Comparison of ENCODE assay signal across 20 mouse cellular contexts in the genomic region with DNA sequence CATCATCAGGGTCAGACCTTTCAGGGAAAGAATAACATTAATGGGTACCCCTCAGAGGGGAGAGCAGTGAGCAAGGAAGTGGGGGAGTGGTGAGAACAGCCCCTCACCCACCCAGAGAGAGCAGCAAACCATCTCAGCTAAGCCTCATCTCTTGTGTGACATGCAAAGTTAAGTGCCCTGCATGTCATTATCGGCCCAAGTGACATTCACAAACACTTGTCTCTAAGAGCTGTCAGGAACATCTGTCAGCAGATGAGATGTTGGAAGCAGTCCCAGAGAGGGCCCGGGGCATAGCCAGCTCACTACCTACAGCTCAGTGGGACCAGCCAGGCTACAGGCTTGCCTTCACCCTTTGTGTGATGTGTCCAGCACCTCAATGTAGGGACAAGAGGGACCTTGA.
DNase-seq lines count a peak whose midpoint lies in the region; ATAC-seq lines count a peak whose summit lies in the region.
"Had no signal": no experiment of that assay in that cellular context is flagged by ENCODE, and none has a peak within 500 bp of the region (broad histone marks: within the 10 kb centered on the region; RNA-seq: fewer than 3 reads in every experiment).

No protein-coding gene starts in this region.

- no peaks in the 10 kb centered on the region for H3K9me3 ChIP-seq in heart, embryonic 12.5 days (replicated peaks)
- H3K9me3 ChIP-seq in midbrain, embryonic 16.5 days (replicated peaks; ENCODE audit: control insufficient read depth, low read length, poor library complexity, severe bottlenecking): no peaks in the 10 kb centered on the region
- H3K9me3 ChIP-seq in midbrain, embryonic 10.5 days (replicated peaks): no peaks in the 10 kb centered on the region
- H3K9me3 ChIP-seq in hindbrain, embryonic 12.5 days (replicated peaks): no peaks in the 10 kb centered on the region
- no peaks in the 10 kb centered on the region for H3K9me3 ChIP-seq in kidney, embryonic 16.5 days (ENCODE audit: low read length)
- H3K9me3 ChIP-seq: embryonic facial prominence, embryonic 15.5 days; limb, embryonic 15.5 days; liver, embryonic 15.5 days; neural tube, embryonic 15.5 days had no signal

- H3K4me3 ChIP-seq in heart, embryonic 12.5 days: no peak overlapping the region
- H3K4me3 ChIP-seq in midbrain, embryonic 16.5 days (ENCODE audit: low read depth, low read length): no peak overlapping the region
- H3K4me3 ChIP-seq in midbrain, embryonic 10.5 days: no peak overlapping the region
- no peak overlapping the region for H3K4me3 ChIP-seq in hindbrain, embryonic 12.5 days
- no peak overlapping the region for H3K4me3 ChIP-seq in kidney, embryonic 16.5 days (ENCODE audit: low read length)
- H3K4me3 ChIP-seq: embryonic facial prominence, embryonic 15.5 days; layer of hippocampus, adult 2 months; limb, embryonic 15.5 days; liver, embryonic 15.5 days; neural tube, embryonic 15.5 days had no signal

- DNase-seq in heart, postnatal 4 days: peak; percentile 22
- DNase-seq in midbrain, embryonic 10.5 days (ENCODE audit: low spot score): no peak
- no peak for DNase-seq in kidney, postnatal 25 days
- DNase-seq: adrenal gland, adult 8-10 months; cerebellum, adult 9-11 months; kidney, postnatal 10 days; layer of hippocampus, postnatal 36 days; lung, postnatal 10 days; thymus, postnatal 25 days had no signal

- H3K27me3 ChIP-seq in heart, embryonic 12.5 days (replicated peaks): peaks cover 87% of the 10 kb centered on the region
- no peaks in the 10 kb centered on the region for H3K27me3 ChIP-seq in midbrain, embryonic 16.5 days (ENCODE audit: control insufficient read depth, insufficient read depth, low read depth, low read length)
- no peaks in the 10 kb centered on the region for H3K27me3 ChIP-seq in midbrain, embryonic 10.5 days (ENCODE audit: low read depth, poor library complexity, severe bottlenecking)
- no peaks in the 10 kb centered on the region for H3K27me3 ChIP-seq in hindbrain, embryonic 12.5 days
- H3K27me3 ChIP-seq in kidney, embryonic 16.5 days (ENCODE audit: insufficient read depth, low read length): no peaks in the 10 kb centered on the region
- H3K27me3 ChIP-seq: embryonic facial prominence, embryonic 15.5 days; limb, embryonic 15.5 days; liver, embryonic 15.5 days; neural tube, embryonic 15.5 days; Patski had no signal

- no peak overlapping the region for H3K27ac ChIP-seq in heart, embryonic 12.5 days (ENCODE audit: poor library complexity, severe bottlenecking)
- H3K27ac ChIP-seq in midbrain, embryonic 16.5 days (ENCODE audit: low read length): no peak overlapping the region
- no peak overlapping the region for H3K27ac ChIP-seq in midbrain, embryonic 10.5 days (replicated peaks)
- H3K27ac ChIP-seq in hindbrain, embryonic 12.5 days: no peak overlapping the region
- no peak overlapping the region for H3K27ac ChIP-seq in kidney, embryonic 16.5 days (ENCODE audit: low read length)
- H3K27ac ChIP-seq: embryonic facial prominence, embryonic 15.5 days; layer of hippocampus, adult 2 months; limb, embryonic 15.5 days; liver, embryonic 15.5 days; neural tube, embryonic 15.5 days had no signal

- 18% methylated on average over 2 of the region's 2 CpGs for WGBS in heart, embryonic 12.5 days
- 58% methylated on average over 2 of the region's 2 CpGs for WGBS in midbrain, embryonic 16.5 days
- WGBS in midbrain, embryonic 10.5 days: 81% methylated on average over 2 of the region's 2 CpGs
- WGBS in hindbrain, embryonic 12.5 days: 46% methylated on average over 2 of the region's 2 CpGs
- WGBS in kidney, embryonic 16.5 days: 29% methylated on average over 2 of the region's 2 CpGs

- ATAC-seq in heart, embryonic 12.5 days (ENCODE audit: insufficient number of reproducible peaks, low FRiP score): no peak
- ATAC-seq in midbrain, embryonic 16.5 days: 0 out of 2 replicates have a peak, but pooled peaks have one; percentile 56
- ATAC-seq in hindbrain, embryonic 12.5 days (ENCODE audit: low FRiP score): peak; percentile 35; the same call in 1 of the 2 replicates
- ATAC-seq in kidney, embryonic 16.5 days (ENCODE audit: low FRiP score, low TSS enrichment): no peak
- ATAC-seq: intestine, postnatal 0 days; Patski had no signal

- H3K36me3 ChIP-seq in heart, embryonic 12.5 days: no peaks in the 10 kb centered on the region
- H3K36me3 ChIP-seq in midbrain, embryonic 16.5 days (ENCODE audit: control insufficient read depth, insufficient read depth, low read length): no peaks in the 10 kb centered on the region
- H3K36me3 ChIP-seq in midbrain, embryonic 10.5 days: no peaks in the 10 kb centered on the region
- H3K36me3 ChIP-seq in hindbrain, embryonic 12.5 days: no peaks in the 10 kb centered on the region
- H3K36me3 ChIP-seq in kidney, embryonic 16.5 days (ENCODE audit: insufficient read depth, low read length): no peaks in the 10 kb centered on the region
- H3K36me3 ChIP-seq: embryonic facial prominence, embryonic 15.5 days; limb, embryonic 15.5 days; liver, embryonic 15.5 days; neural tube, embryonic 15.5 days had no signal

- H3K4me1 ChIP-seq in heart, embryonic 12.5 days (replicated peaks): 0 out of 2 replicates have a peak, but pooled peaks cover 3% of the 10 kb centered on the region
- H3K4me1 ChIP-seq in midbrain, embryonic 16.5 days (ENCODE audit: control insufficient read depth, insufficient read depth, low read length): no peaks in the 10 kb centered on the region
- H3K4me1 ChIP-seq in midbrain, embryonic 10.5 days: peaks cover 3% of the 10 kb centered on the region; the same call in 1 of the 2 replicates
- H3K4me1 ChIP-seq in hindbrain, embryonic 12.5 days: peaks cover 7% of the 10 kb centered on the region
- H3K4me1 ChIP-seq in kidney, embryonic 16.5 days (ENCODE audit: insufficient read depth, low read length): no peaks in the 10 kb centered on the region
- H3K4me1 ChIP-seq: embryonic facial prominence, embryonic 15.5 days; limb, embryonic 15.5 days; liver, embryonic 15.5 days; neural tube, embryonic 15.5 days had no signal

- no peak overlapping the region for H3K9ac ChIP-seq in heart, embryonic 12.5 days
- no peak overlapping the region for H3K9ac ChIP-seq in midbrain, embryonic 16.5 days (ENCODE audit: low read depth, low read length)
- H3K9ac ChIP-seq in hindbrain, embryonic 12.5 days: no peak overlapping the region
- H3K9ac ChIP-seq in kidney, embryonic 16.5 days (replicated peaks; ENCODE audit: low read length): no peak overlapping the region
- H3K9ac ChIP-seq: embryonic facial prominence, embryonic 15.5 days; limb, embryonic 15.5 days; liver, embryonic 15.5 days; neural tube, embryonic 15.5 days had no signal

- H3K4me2 ChIP-seq in heart, embryonic 12.5 days: no peak overlapping the region
- no peak overlapping the region for H3K4me2 ChIP-seq in midbrain, embryonic 16.5 days (ENCODE audit: low read length)
- H3K4me2 ChIP-seq in hindbrain, embryonic 12.5 days (replicated peaks): no peak overlapping the region
- H3K4me2 ChIP-seq in kidney, embryonic 16.5 days (replicated peaks; ENCODE audit: low read depth, low read length): no peak overlapping the region
- H3K4me2 ChIP-seq: embryonic facial prominence, embryonic 15.5 days; limb, embryonic 15.5 days; liver, embryonic 15.5 days; neural tube, embryonic 15.5 days had no signal

Comparison
In these comparisons a context has a peak if more than half of its experiments do, and no peak if none do; other contexts are left out.
1. ATAC-seq: peak in midbrain, embryonic 16.5 days (single experiment) and hindbrain, embryonic 12.5 days (single experiment); none in heart, embryonic 12.5 days (single experiment) and kidney, embryonic 16.5 days (single experiment).